Mouse (Mus musculus) frontal cortex, postnatal 14 days (tissue): ENCODE data around the gene Uqcrc2.

Experiments used
- DNase-seq, 2 experiments: peaks; one replicate each; pipeline ENCODE4 v3.0.0; 2022; ENCODE audit warnings: low spot score in 2 of 2

Uqcrc2 gene

GRCm38 (mm10) chr7:120690634-120691033 is 55.7 kb downstream of the Uqcrc2 start:
- DNase-seq: no peak

GRCm38 (mm10) chr7:120693831-120694375 is 58.9 kb downstream of the Uqcrc2 start:
- DNase-seq: no peak

GRCm38 (mm10) chr7:120695196-120695595 is 60.2 kb downstream of the Uqcrc2 start:
- DNase-seq: no peak

- no peak for DNase-seq
Observed at GRCm38 (mm10) chr7:120695641-120696040, 60.7 kb downstream of the Uqcrc2 start.

DNA sequence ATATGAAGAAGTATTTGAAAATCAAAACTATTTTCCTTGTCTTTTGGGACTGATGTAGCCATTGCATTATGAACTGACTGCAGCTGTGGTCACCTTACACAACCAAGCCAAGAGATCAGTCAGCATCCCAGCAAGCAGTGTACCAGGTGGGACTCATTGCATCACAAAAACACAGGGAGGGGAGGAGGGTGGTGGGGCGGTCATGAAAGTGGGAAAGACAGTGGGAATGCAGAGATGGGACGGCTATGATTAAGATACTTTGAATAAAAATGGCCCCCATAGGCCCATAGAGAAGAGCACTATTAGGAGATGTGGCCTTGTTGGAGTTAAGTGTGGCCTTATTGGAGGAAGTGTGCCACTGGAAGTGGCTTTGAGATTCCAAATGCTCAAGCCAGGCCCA is 61.4 kb downstream of the Uqcrc2 start:
- no peak for DNase-seq

DNA sequence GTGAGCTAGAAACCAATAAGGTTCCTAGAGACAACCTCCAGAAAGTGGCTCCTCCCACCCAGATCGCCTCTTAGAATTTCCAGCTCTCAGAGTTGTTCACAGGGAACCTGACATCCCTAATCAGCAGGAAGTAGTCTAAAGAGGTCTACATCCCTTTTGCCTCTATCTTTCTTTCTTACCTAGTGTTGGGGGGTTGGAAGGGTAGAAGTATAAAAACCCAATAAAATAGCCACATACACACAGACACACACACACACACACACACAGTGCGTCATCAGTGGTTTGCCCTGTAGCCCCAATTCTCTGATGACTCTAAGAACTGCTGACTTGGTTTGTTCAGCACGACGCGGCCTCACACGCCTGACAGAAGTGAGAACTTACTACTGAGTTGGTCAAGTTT is 64.6 kb downstream of the Uqcrc2 start:
- DNase-seq: no peak

DNA sequence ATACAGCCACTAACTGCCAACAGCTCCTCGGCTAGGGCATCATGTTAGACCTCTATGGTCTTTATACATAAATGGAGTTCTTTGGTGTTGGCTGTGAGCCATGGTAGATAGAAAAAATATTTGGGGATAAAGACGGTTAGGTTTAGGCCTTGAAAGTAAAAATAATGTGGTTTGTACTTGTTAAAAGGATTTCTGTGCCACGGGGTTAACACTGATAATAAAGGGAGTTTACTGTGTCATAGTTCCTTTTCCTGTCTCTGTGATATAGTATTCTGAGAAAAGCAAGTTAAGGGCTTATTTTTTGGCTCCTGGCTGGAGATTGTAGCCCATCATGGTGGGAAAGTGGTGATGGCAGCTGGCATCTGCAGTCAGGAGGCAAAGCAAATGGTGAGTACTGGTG is 68.9 kb downstream of the Uqcrc2 start:
- DNase-seq: no peak
